Mouse (Mus musculus) MEL (cell line): ENCODE data around the gene Zfp637. TPM values are rescaled to one million over a fixed set of nuclear protein-coding genes. Genes with fewer than 3 reads are reported as not detected.
A peak's percentile ranks its signal among the peaks of the same experiment; 100 is the strongest.

Experiments used
- DNase-seq: peaks from one replicate; pipeline ENCODE4 v3.0.0; 2011; ENCODE audit warnings: low read depth, low spot score
- H3K27ac ChIP-seq: 2 replicates; pipeline ENCODE4 v1.5.1; 2012; ENCODE audit warnings: low read depth, mild to moderate bottlenecking, control low read depth, low read length, moderate library complexity; ENCODE audit not compliant: control insufficient read depth
- H3K27me3 ChIP-seq, 2 experiments: fragments of 150-350 bp in 1 of 2; sonication (generic) in 1 of 2; 2 replicates each; pipeline ENCODE4 v1.6.1; 2012; ENCODE audit warnings: low read length in 2 of 2, mild to moderate bottlenecking in 2 of 2, improper control_type of control experiment in 1 of 2, moderate library complexity in 1 of 2; ENCODE audit not compliant: insufficient read depth in 2 of 2, control insufficient read depth in 1 of 2
- H3K36me3 ChIP-seq, 2 experiments: 2 replicates each; pipeline ENCODE4 v1.6.1; 2012 to 2014; ENCODE audit warnings: low read length in 2 of 2, improper control_type of control experiment in 1 of 2, inconsistent platforms in 1 of 2, mild to moderate bottlenecking in 1 of 2; ENCODE audit not compliant: insufficient read depth in 2 of 2, control insufficient read depth in 1 of 2
- H3K4me1 ChIP-seq, 2 experiments: fragments of 150-350 bp in 1 of 2; sonication (generic) in 1 of 2; 2 replicates each; pipeline ENCODE4 v1.6.1; 2012; ENCODE audit warnings: low read length in 2 of 2, improper control_type of control experiment in 1 of 2, mild to moderate bottlenecking in 1 of 2; ENCODE audit not compliant: insufficient read depth in 2 of 2, control insufficient read depth in 1 of 2
- H3K4me3 ChIP-seq, 2 experiments: fragments of 150-350 bp in 1 of 2; sonication (generic) in 1 of 2; 2 replicates each; pipeline ENCODE4 v1.5.1; 2012; ENCODE audit warnings: low read depth in 2 of 2, low read length in 2 of 2, mild to moderate bottlenecking in 2 of 2, moderate library complexity in 2 of 2, control low read depth in 1 of 2, improper control_type of control experiment in 1 of 2; ENCODE audit not compliant: control insufficient read depth in 1 of 2, insufficient read depth in 1 of 2
- H3K79me2 ChIP-seq: 2 replicates; pipeline ENCODE4 v1.6.1; 2012; ENCODE audit warnings: mild to moderate bottlenecking, low read length, moderate library complexity; ENCODE audit not compliant: control insufficient read depth, poor library complexity, insufficient read depth
- H3K9ac ChIP-seq: 2 replicates; pipeline ENCODE4 v1.6.1; 2012; ENCODE audit warnings: low read depth, mild to moderate bottlenecking, control low read depth, low read length, moderate library complexity; ENCODE audit not compliant: control insufficient read depth, poor library complexity, severe bottlenecking
- H3K9me3 ChIP-seq: fragments of 150-350 bp; sonication (generic); replicated peaks from 2 replicates; pipeline ENCODE4 v1.6.1; 2012; ENCODE audit warnings: mild to moderate bottlenecking, low read length, improper control_type of control experiment, moderate library complexity; ENCODE audit not compliant: insufficient read depth
- BHLHE40 ChIP-seq: IDR thresholded peaks from 2 replicates; pipeline ENCODE4 v1.6.1; 2012; ENCODE audit warnings: low read depth, mild to moderate bottlenecking, inconsistent platforms, low read length, improper control_type of control experiment, borderline replicate concordance
- CHD1 ChIP-seq: IDR thresholded peaks from 2 replicates; pipeline ENCODE4 v1.6.1; 2012; ENCODE audit warnings: low read depth, mild to moderate bottlenecking, inconsistent platforms, low read length, improper control_type of control experiment
- E2F4 ChIP-seq: IDR thresholded peaks from 2 replicates; pipeline ENCODE4 v1.6.1; 2011; ENCODE audit warnings: low read depth, low read length, improper control_type of control experiment, borderline replicate concordance
- ELF1 ChIP-seq: IDR thresholded peaks from 2 replicates; pipeline ENCODE4 v1.6.1; 2014; ENCODE audit warnings: low read depth, mild to moderate bottlenecking, inconsistent platforms, low read length, improper control_type of control experiment, moderate library complexity
- EP300 ChIP-seq, 2 experiments: IDR thresholded peaks; 2 replicates each; pipeline ENCODE4 v1.6.1; 2011; ENCODE audit warnings: improper control_type of control experiment in 2 of 2, low read length in 2 of 2, low read depth in 1 of 2, mild to moderate bottlenecking in 1 of 2
- ETS1 ChIP-seq: IDR thresholded peaks from 2 replicates; pipeline ENCODE4 v1.6.1; 2012; ENCODE audit warnings: low read depth, mild to moderate bottlenecking, inconsistent platforms, low read length, improper control_type of control experiment, moderate library complexity
- GATA1 ChIP-seq: IDR thresholded peaks from 2 replicates; pipeline ENCODE4 v1.6.1; 2011; ENCODE audit warnings: low read depth, low read length, improper control_type of control experiment
- HCFC1 ChIP-seq: IDR thresholded peaks from 2 replicates; pipeline ENCODE4 v1.6.1; 2012; ENCODE audit warnings: low read depth, mild to moderate bottlenecking, inconsistent platforms, low read length, improper control_type of control experiment, moderate library complexity
- JUND ChIP-seq: IDR thresholded peaks from 2 replicates; pipeline ENCODE4 v1.6.1; 2011; ENCODE audit warnings: low read depth, mild to moderate bottlenecking, improper control_type of control experiment, low read length
- MAX ChIP-seq: IDR thresholded peaks from 2 replicates; pipeline ENCODE4 v1.6.1; 2011; ENCODE audit warnings: low read length, improper control_type of control experiment
- MYC ChIP-seq: IDR thresholded peaks from 2 replicates; pipeline ENCODE4 v1.6.1; 2011; ENCODE audit warnings: low read depth, mild to moderate bottlenecking, low read length, improper control_type of control experiment, moderate library complexity
- NRF1 ChIP-seq: IDR thresholded peaks from 2 replicates; pipeline ENCODE4 v1.6.1; 2014; ENCODE audit warnings: low read depth, mild to moderate bottlenecking, inconsistent platforms, low read length, improper control_type of control experiment, moderate library complexity; ENCODE audit not compliant: poor library complexity, insufficient read depth, severe bottlenecking
- POLR2AphosphoS2 ChIP-seq: IDR thresholded peaks from 2 replicates; pipeline ENCODE4 v1.6.1; 2011; ENCODE audit warnings: low read length, improper control_type of control experiment
- RAD21 ChIP-seq: IDR thresholded peaks from 2 replicates; pipeline ENCODE4 v1.6.1; 2011; ENCODE audit warnings: mild to moderate bottlenecking, low read depth, low read length, improper control_type of control experiment
- RCOR1 ChIP-seq: IDR thresholded peaks from 2 replicates; pipeline ENCODE4 v1.6.1; 2012; ENCODE audit warnings: low read depth, mild to moderate bottlenecking, inconsistent platforms, low read length, improper control_type of control experiment
- SIN3A ChIP-seq: IDR thresholded peaks from 2 replicates; pipeline ENCODE4 v1.6.1; 2012; ENCODE audit warnings: low read length, improper control_type of control experiment, inconsistent platforms
- SMC3 ChIP-seq: IDR thresholded peaks from 2 replicates; pipeline ENCODE4 v1.6.1; 2011; ENCODE audit warnings: low read depth, low read length, improper control_type of control experiment
- TAL1 ChIP-seq: IDR thresholded peaks from 2 replicates; pipeline ENCODE4 v1.6.1; 2012; ENCODE audit warnings: mild to moderate bottlenecking, inconsistent platforms, low read length, moderate library complexity, mixed read lengths
- TBP ChIP-seq: IDR thresholded peaks from 2 replicates; pipeline ENCODE4 v1.8.0; 2011; ENCODE audit warnings: low read depth, low read length, improper control_type of control experiment
- TCF12 ChIP-seq: IDR thresholded peaks from 2 replicates; pipeline ENCODE4 v1.6.1; 2014; ENCODE audit warnings: low read depth, mild to moderate bottlenecking, inconsistent platforms, low read length, improper control_type of control experiment, moderate library complexity
- UBTF ChIP-seq: IDR thresholded peaks from 2 replicates; pipeline ENCODE4 v1.6.1; 2012; ENCODE audit warnings: low read depth, mild to moderate bottlenecking, inconsistent platforms, low read length, improper control_type of control experiment, moderate library complexity, borderline replicate concordance; ENCODE audit not compliant: insufficient read depth
- USF1 ChIP-seq: IDR thresholded peaks from 2 replicates; pipeline ENCODE4 v1.6.1; 2014; ENCODE audit warnings: low read depth, mild to moderate bottlenecking, inconsistent platforms, low read length, improper control_type of control experiment, moderate library complexity
- USF2 ChIP-seq, 2 experiments: IDR thresholded peaks; 2 replicates each; pipeline ENCODE4 v1.6.1; 2011 to 2012; ENCODE audit warnings: improper control_type of control experiment in 2 of 2, low read length in 2 of 2, borderline replicate concordance in 1 of 2, inconsistent platforms in 1 of 2, low read depth in 1 of 2, mild to moderate bottlenecking in 1 of 2; ENCODE audit not compliant: insufficient read depth in 1 of 2
- ZC3H11A ChIP-seq: IDR thresholded peaks from 2 replicates; pipeline ENCODE4 v1.6.1; 2012; ENCODE audit warnings: low read depth, mild to moderate bottlenecking, inconsistent platforms, low read length, improper control_type of control experiment
- ZKSCAN1 ChIP-seq: IDR thresholded peaks from 2 replicates; pipeline ENCODE4 v1.6.1; 2012; ENCODE audit warnings: low read depth, mild to moderate bottlenecking, inconsistent platforms, low read length, improper control_type of control experiment, moderate library complexity
- ZMIZ1 ChIP-seq: IDR thresholded peaks from 2 replicates; pipeline ENCODE4 v1.6.1; 2012; ENCODE audit warnings: low read depth, mild to moderate bottlenecking, inconsistent platforms, low read length, improper control_type of control experiment, moderate library complexity
- ZNF384 ChIP-seq: IDR thresholded peaks from 2 replicates; pipeline ENCODE4 v1.6.1; 2012; ENCODE audit warnings: low read depth, mild to moderate bottlenecking, inconsistent platforms, low read length, improper control_type of control experiment
- polyA plus RNA-seq, 2 experiments: library from polyadenylated mRNA; stranded (reverse) in 1 of 2; unstranded in 1 of 2; fragments of >175 nt in 1 of 2; fragments of >200 nt in 1 of 2; gene quantifications; 2 replicates each; pipeline versions ENCODE4 v1.2.1 to v1.2.4; 2012; ENCODE audit warnings: low replicate concordance in 2 of 2, low read depth in 1 of 2; ENCODE audit not compliant: insufficient read length in 2 of 2, insufficient read depth in 1 of 2, missing spikeins in 1 of 2
- total RNA-seq: library from RNA; depleted of rRNA; stranded (reverse); fragments of 300-350 nt; gene quantifications from 2 replicates; pipeline ENCODE4 v1.2.3, GENCODE M21; 2012

The Zfp637 gene
- total and polyA plus RNA-seq, 3 experiments, result 52.4 to 53.8 TPM; not detected in 1

- TF ChIP-seq E2F4 (no peak), NRF1 (peak; percentile 47), RCOR1 (no peak), RAD21 (peak; percentile 38), ZNF384 (no peak)
Measured at GRCm38 (mm10) chr6:117840686-117841510, at the start of gene Zfp637 (continued).

DNA sequence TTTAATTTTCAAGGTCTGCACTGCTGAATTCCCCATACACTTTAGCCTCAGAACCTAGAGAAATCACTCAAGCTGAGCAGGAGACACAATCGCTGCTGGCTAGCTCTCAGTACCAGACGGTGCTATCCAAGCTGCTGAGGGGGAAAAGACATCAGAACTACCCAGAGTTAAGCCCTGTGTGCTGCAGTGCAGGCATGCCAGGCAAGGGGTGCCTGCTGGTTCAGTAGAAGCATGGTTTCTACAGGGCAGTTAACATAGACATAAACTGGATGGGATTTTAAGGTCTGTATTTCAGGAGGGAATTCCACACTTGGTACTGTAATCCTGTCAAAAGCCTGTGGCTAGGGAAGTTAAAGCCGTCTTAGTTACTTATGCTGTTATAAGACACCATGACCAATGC, 45.7 kb upstream of the Zfp637 start:
- no peak for DNase-seq
- no peak overlapping the region for H3K27ac ChIP-seq
- no peak for TF ChIP-seq HCFC1
- no peak for TF ChIP-seq ELF1
- no peak for TF ChIP-seq TCF12
- no peak for TF ChIP-seq USF1
- TF ChIP-seq POLR2AphosphoS2, result no peak
- TF ChIP-seq GATA1, result no peak
- TF ChIP-seq NRF1, result no peak
- TF ChIP-seq ZMIZ1, result no peak
- no peak for TF ChIP-seq ZC3H11A
- no peak for TF ChIP-seq TAL1
- TF ChIP-seq BHLHE40, result no peak
- no peak for TF ChIP-seq SMC3
- TF ChIP-seq MAX, result no peak
- TF ChIP-seq EP300 (IDR thresholded peaks at IDR 0.05; ENCODE audit: low read depth in 1 of 2, low read length in 2 of 2), result no peak
- no peak for TF ChIP-seq RCOR1
- TF ChIP-seq, all 39 proteins: peak for 0
- Histone ChIP-seq H3K9ac (no peak overlapping the region), H3K4me3 (no peak overlapping the region), H3K4me1 (no peaks in the 10 kb centered on the region), H3K36me3 (no peaks in the 10 kb centered on the region), H3K9me3 (no peaks in the 10 kb centered on the region), H3K79me2 (no peaks in the 10 kb centered on the region), H3K27me3 (no peaks in the 10 kb centered on the region)

DNA sequence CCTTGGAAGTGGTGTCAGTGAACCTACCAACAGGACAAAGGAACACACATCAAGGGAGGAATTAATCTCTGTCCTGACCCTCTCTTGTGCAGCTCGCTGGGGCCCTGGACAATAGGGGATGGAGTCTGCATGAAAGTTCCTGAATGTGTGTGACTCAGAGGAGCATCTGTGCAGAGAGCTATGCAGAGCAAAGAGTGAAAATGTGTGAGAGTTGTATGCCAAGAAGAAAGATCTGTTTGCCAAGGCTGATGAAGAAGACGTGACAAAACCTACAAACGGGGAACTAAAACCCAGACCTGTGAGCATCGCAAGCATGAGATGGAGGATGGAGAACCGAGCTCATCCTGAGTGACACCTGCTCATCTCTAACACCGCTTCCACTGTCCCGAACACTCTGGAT, 40.2 kb upstream of the Zfp637 start:
- Histone ChIP-seq H3K4me1 (no peaks in the 10 kb centered on the region), H3K79me2 (no peaks in the 10 kb centered on the region), H3K27me3 (no peaks in the 10 kb centered on the region), H3K36me3 (no peaks in the 10 kb centered on the region), H3K4me3 (no peak overlapping the region), H3K9me3 (no peaks in the 10 kb centered on the region), H3K9ac (no peak overlapping the region), H3K27ac (no peak overlapping the region)
- DNase-seq, result no peak
- TF ChIP-seq ETS1, result no peak
- TF ChIP-seq E2F4, result no peak
- no peak for TF ChIP-seq NRF1
- no peak for TF ChIP-seq MYC
- no peak for TF ChIP-seq USF2 (IDR thresholded peaks at IDR 0.05; ENCODE audit: borderline replicate concordance in 1 of 2, insufficient read depth in 1 of 2, low read depth in 1 of 2, low read length in 2 of 2)
- no peak for TF ChIP-seq UBTF
- TF ChIP-seq TBP, result no peak
- no peak for TF ChIP-seq CHD1
- TF ChIP-seq ZNF384, result no peak
- no peak for TF ChIP-seq TCF12
- TF ChIP-seq ZKSCAN1, result no peak
- no peak for TF ChIP-seq JUND
- TF ChIP-seq SIN3A, result no peak
- TF ChIP-seq EP300 (IDR thresholded peaks at IDR 0.05; ENCODE audit: low read depth in 1 of 2, low read length in 2 of 2), result no peak
- no peak for TF ChIP-seq TAL1
- no peak for TF ChIP-seq RCOR1
